Mouse (Mus musculus) cerebellum, adult 2 months (tissue): ENCODE measurements around the gene Palm.

Source experiments
- CTCF ChIP-seq: fragments of 200-500 bp; IDR thresholded peaks from 2 replicates; pipeline ENCODE4 v1.5.1; 2011; ENCODE audit warnings: low read depth, mild to moderate bottlenecking, control low read depth, low read length, moderate library complexity, borderline replicate concordance; ENCODE audit not compliant: insufficient read depth
- POLR2A ChIP-seq: fragments of 200-500 bp; IDR thresholded peaks from 2 replicates; pipeline ENCODE4 v1.6.1; 2011; ENCODE audit warnings: low read length, control low read depth, borderline replicate concordance; ENCODE audit not compliant: insufficient read depth

- TF ChIP-seq POLR2A: no peak
- TF ChIP-seq CTCF: no peak
Observed at GRCm38 (mm10) chr10:79794491-79794931, 1.1 kb downstream of the Palm start.
